Mouse (Mus musculus) testis, adult 2 months (tissue): Measurements from ENCODE around the gene Foxa3.

Source experiments
- CTCF ChIP-seq: fragments of 200-500 bp; IDR thresholded peaks from 2 replicates; pipeline ENCODE4 v1.5.1; 2012; ENCODE audit warnings: low read depth, mild to moderate bottlenecking, inconsistent platforms, low read length, moderate library complexity; ENCODE audit not compliant: control insufficient read depth, insufficient read depth, insufficient replicate concordance
- POLR2A ChIP-seq: fragments of 200-500 bp; IDR thresholded peaks from 2 replicates; pipeline ENCODE4 v1.6.1; 2012; ENCODE audit warnings: low read depth, mild to moderate bottlenecking, inconsistent platforms, low read length, moderate library complexity; ENCODE audit not compliant: control insufficient read depth

DNA sequence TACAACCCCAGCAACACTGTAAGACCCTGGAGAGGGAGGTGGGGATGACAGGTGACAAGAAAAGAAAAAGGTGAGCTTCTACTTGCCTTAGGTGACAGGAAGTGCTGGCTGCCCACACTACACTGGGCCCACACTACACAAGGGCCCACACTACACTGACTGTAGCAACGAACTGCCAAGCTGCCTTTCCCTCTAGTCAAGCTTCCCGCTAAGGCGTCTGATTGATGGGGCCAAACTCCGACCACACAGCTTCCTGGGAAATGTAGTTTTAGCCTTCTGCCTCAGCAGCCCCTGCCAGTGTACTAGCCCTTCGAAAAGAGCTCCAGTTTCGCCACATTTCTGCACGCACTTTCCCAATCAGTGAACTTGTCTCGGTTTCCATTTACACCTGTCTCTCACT, 55.7 kb downstream of the Foxa3 start:
- TF ChIP-seq POLR2A (no peak), CTCF (no peak)
